Mouse (Mus musculus) lung, postnatal 0 days (tissue): ENCODE measurements at regions not wholly inside any gene's neighbourhood (a gene's known extent, or its start where the extent isn't known, plus 50 kb on each side); places are given as distances from the start of the nearest gene placed in this dataset.

Experiments used
- ATAC-seq: fragments of 200-750 bp; cut with Nextera tagmentation; 2 replicates; pipeline ENCODE4 v1.8.0; 2017; ENCODE audit warnings: moderate library complexity
- DNase-seq: peaks from one replicate; pipeline ENCODE4 v3.0.0-alpha.2; 2016; ENCODE audit warnings: low spot score
- H3K27ac ChIP-seq: fragments of 300-500 bp; sonication (generic); 2 replicates; pipeline ENCODE4 v1.5.1; 2014; ENCODE audit warnings: antibody characterized with exemption, mild to moderate bottlenecking, low read length, mixed read lengths
- H3K27me3 ChIP-seq: fragments of 300-500 bp; sonication (generic); replicated peaks from 2 replicates; pipeline ENCODE4 v1.6.1; 2014; ENCODE audit warnings: low read length, mixed read lengths; ENCODE audit not compliant: insufficient read depth
- H3K36me3 ChIP-seq: fragments of 300-500 bp; sonication (generic); 2 replicates; pipeline ENCODE4 v1.6.1; 2014; ENCODE audit warnings: low read length, mixed read lengths; ENCODE audit not compliant: insufficient read depth
- H3K4me1 ChIP-seq: fragments of 300-500 bp; sonication (generic); 2 replicates; pipeline ENCODE4 v1.6.1; 2014; ENCODE audit warnings: antibody characterized with exemption, low read depth, low read length, mixed read lengths; ENCODE audit not compliant: insufficient read depth
- H3K4me2 ChIP-seq: fragments of 300-500 bp; sonication (generic); replicated peaks from 2 replicates; pipeline ENCODE4 v1.6.1; 2014; ENCODE audit warnings: low read depth, mild to moderate bottlenecking, low read length, moderate library complexity, mixed read lengths
- H3K4me3 ChIP-seq: fragments of 300-500 bp; sonication (generic); 2 replicates; pipeline ENCODE4 v1.5.1; 2014; ENCODE audit warnings: low read depth, low read length
- H3K9ac ChIP-seq: fragments of 300-500 bp; sonication (generic); replicated peaks from 2 replicates; pipeline ENCODE4 v1.6.1; 2014; ENCODE audit warnings: low read depth, mild to moderate bottlenecking
- H3K9me3 ChIP-seq: fragments of 300-500 bp; sonication (generic); 2 replicates; pipeline ENCODE4 v1.6.1; 2016; ENCODE audit warnings: low read length, mixed read lengths
- CTCF ChIP-seq: IDR thresholded peaks from 2 replicates; pipeline ENCODE4 v1.5.1; 2016; ENCODE audit warnings: antibody characterized with exemption, mild to moderate bottlenecking
- EP300 ChIP-seq: IDR thresholded peaks from 2 replicates; pipeline ENCODE4 v1.6.1; 2016; ENCODE audit warnings: antibody characterized with exemption, mild to moderate bottlenecking, control low read depth
- WGBS: fragments of 180-500 bp; shearing (Covaris S2); extraction: QIAGEN DNeasy Blood & Tissue Kit; methylation state at CpG from one replicate; pipeline ENCODE4 v1.1.7; 2014; 5-methylcytosine and 5-hydroxymethylcytosine counted together

DNA sequence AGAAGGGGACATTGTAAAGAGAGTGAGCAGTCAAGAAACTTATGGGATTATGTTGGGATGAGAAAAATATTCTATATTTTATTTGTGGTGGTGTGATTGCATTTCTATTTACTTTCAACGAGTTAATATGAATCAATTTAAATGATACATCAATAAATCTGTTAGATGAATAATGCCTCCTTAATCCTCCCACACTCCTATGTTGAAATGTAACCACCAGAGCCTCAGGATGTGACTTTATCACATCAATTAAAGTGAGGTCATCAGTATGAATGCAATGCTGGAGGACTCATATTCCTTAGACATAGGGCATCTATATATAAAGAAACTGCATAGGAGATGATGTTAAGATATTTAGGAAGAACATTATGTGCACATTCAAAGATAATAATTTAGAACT is 1195.3 kb upstream of the Cited2 start:
- no peak for ATAC-seq
- 48% methylated on average over 1 of the region's 1 CpGs for WGBS
- H3K27ac ChIP-seq: no peak overlapping the region
- DNase-seq: no peak
- TF ChIP-seq EP300 (no peak), CTCF (no peak)
- no peak overlapping the region for H3K4me3 ChIP-seq
- H3K9me3 ChIP-seq: no peaks in the 10 kb centered on the region
- H3K27me3 ChIP-seq: no peaks in the 10 kb centered on the region
- H3K4me1 ChIP-seq: no peaks in the 10 kb centered on the region
- H3K4me2 ChIP-seq: no peak overlapping the region
- H3K9ac ChIP-seq: no peak overlapping the region
- H3K36me3 ChIP-seq: no peaks in the 10 kb centered on the region

DNA sequence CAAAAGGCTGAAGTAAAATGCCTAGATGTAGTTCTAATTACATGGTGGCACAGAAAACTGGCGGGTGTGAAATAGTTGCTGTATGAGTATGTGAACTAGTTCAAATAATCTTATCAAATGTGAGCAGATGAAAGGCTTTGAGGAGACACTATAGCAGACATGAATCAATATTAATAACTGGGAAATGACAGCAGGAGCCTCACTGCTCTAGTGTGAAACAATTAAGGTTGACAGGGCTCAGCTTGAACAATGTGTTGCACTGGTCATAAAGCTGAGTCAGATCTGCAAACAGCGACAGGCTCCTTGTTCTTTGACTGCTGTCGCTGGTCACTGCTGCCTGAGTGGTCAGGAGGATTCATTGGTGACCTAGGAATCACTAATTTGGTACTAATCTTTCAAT is 1185.4 kb upstream of the Cited2 start:
- no peak for ATAC-seq
- no peak for DNase-seq
- H3K4me3 ChIP-seq: no peak overlapping the region
- no peak overlapping the region for H3K4me2 ChIP-seq
- no peaks in the 10 kb centered on the region for H3K27me3 ChIP-seq
- no peak overlapping the region for H3K27ac ChIP-seq
- 41% methylated on average over 3 of the region's 3 CpGs for WGBS
- no peak for TF ChIP-seq EP300
- TF ChIP-seq CTCF: no peak
- no peaks in the 10 kb centered on the region for H3K36me3 ChIP-seq
- H3K9me3 ChIP-seq: no peaks in the 10 kb centered on the region
- no peak overlapping the region for H3K9ac ChIP-seq
- H3K4me1 ChIP-seq: no peaks in the 10 kb centered on the region

- Histone ChIP-seq H3K27me3 (no peaks in the 10 kb centered on the region), H3K4me2 (no peak overlapping the region), H3K9ac (no peak overlapping the region), H3K9me3 (no peaks in the 10 kb centered on the region), H3K4me1 (no peaks in the 10 kb centered on the region), H3K4me3 (no peak overlapping the region), H3K27ac (no peak overlapping the region), H3K36me3 (no peaks in the 10 kb centered on the region)
- DNase-seq (no peak), ATAC-seq (no peak)
- TF ChIP-seq CTCF (no peak), EP300 (no peak)
- 34% methylated on average over 1 of the region's 1 CpGs for WGBS
Observed at GRCm38 (mm10) chr10:16538379-16538778, 1184.6 kb upstream of the Cited2 start.

- H3K9ac ChIP-seq: no peak overlapping the region
- no peaks in the 10 kb centered on the region for H3K9me3 ChIP-seq
- 19% methylated on average over 1 of the region's 1 CpGs for WGBS
- no peak overlapping the region for H3K4me2 ChIP-seq
- H3K27me3 ChIP-seq: no peaks in the 10 kb centered on the region
- ATAC-seq (peak; percentile 68), DNase-seq (peak; percentile 62)
- H3K36me3 ChIP-seq: no peaks in the 10 kb centered on the region
- TF ChIP-seq EP300: peak; percentile 60
- TF ChIP-seq CTCF: no peak
- H3K27ac ChIP-seq: 0 out of 2 replicates have a peak overlapping the region, but pooled peaks have one; percentile 9
- no peak overlapping the region for H3K4me3 ChIP-seq
- no peaks in the 10 kb centered on the region for H3K4me1 ChIP-seq
Observed at GRCm38 (mm10) chr10:16545445-16545844, 1177.6 kb upstream of the Cited2 start.

DNA sequence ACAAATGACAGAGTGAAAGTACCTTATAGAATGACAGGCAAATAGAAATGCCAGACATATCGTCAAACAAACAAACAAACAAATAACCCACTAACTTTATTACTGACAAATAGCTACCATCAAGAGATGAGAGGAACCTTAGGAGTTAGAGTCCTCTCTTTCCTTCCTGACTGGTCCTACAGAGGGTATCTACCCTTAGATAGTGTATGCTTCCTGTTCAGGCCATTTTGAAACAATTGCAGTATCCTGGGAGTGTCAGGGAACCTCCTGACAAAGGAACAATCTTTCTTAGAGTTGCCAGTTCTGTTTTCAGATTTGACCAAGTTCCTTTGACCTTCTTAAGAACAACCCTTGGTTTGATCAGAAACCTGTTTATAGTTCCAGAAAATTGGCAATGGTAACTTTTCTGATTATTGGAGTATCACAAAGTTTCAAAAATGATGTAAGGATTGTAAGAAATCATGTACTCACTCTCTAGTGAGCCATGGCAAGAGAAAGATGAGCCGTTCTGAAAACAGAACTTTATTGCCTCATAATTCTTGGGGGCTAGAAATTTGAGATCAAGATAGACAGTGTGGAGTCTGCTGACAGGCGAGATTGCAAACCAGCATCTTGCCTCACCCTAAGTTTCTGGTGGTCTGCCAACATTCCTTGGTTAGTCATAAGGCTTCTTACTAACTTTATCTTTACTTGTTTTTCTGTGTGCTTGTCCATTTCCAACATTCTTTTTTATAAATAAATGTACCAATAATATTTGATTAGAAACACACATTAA is 1170.0 kb upstream of the Cited2 start:
- no peaks in the 10 kb centered on the region for H3K27me3 ChIP-seq
- H3K4me3 ChIP-seq: no peak overlapping the region
- TF ChIP-seq CTCF: no peak
- TF ChIP-seq EP300: 0 out of 2 replicates have a peak, but pooled peaks have one; percentile 8
- 56% methylated on average over 3 of the region's 3 CpGs for WGBS
- no peak overlapping the region for H3K27ac ChIP-seq
- H3K9me3 ChIP-seq: no peaks in the 10 kb centered on the region
- no peaks in the 10 kb centered on the region for H3K36me3 ChIP-seq
- peak; percentile 25; the same call in 1 of the 2 replicates for ATAC-seq
- peak; percentile 69 for DNase-seq
- no peak overlapping the region for H3K4me2 ChIP-seq
- H3K9ac ChIP-seq: no peak overlapping the region
- no peaks in the 10 kb centered on the region for H3K4me1 ChIP-seq

- H3K27ac ChIP-seq: no peak overlapping the region
- H3K9ac ChIP-seq: no peak overlapping the region
- WGBS: 60% methylated on average over 1 of the region's 1 CpGs
- TF ChIP-seq EP300 (no peak), CTCF (no peak)
- H3K4me1 ChIP-seq: no peaks in the 10 kb centered on the region
- no peak for DNase-seq
- H3K9me3 ChIP-seq: no peaks in the 10 kb centered on the region
- no peak overlapping the region for H3K4me2 ChIP-seq
- H3K4me3 ChIP-seq: no peak overlapping the region
- no peak for ATAC-seq
- no peaks in the 10 kb centered on the region for H3K36me3 ChIP-seq
- H3K27me3 ChIP-seq: no peaks in the 10 kb centered on the region
Observed at GRCm38 (mm10) chr10:16574568-16574967, 1148.5 kb upstream of the Cited2 start.
